Mouse (Mus musculus) megakaryocyte, embryonic 14.5 days (primary cell): ENCODE data around the gene Calr3.

ENCODE experiments used
- FLI1 ChIP-seq: IDR thresholded peaks from 2 replicates; pipeline ENCODE4 v1.6.1; 2012; ENCODE audit warnings: low read length, inconsistent platforms, mixed read lengths
- GATA1 ChIP-seq: IDR thresholded peaks from 3 replicates; pipeline ENCODE4 v1.6.1; 2012; ENCODE audit warnings: mixed read lengths, low read length, inconsistent platforms, borderline replicate concordance

DNA sequence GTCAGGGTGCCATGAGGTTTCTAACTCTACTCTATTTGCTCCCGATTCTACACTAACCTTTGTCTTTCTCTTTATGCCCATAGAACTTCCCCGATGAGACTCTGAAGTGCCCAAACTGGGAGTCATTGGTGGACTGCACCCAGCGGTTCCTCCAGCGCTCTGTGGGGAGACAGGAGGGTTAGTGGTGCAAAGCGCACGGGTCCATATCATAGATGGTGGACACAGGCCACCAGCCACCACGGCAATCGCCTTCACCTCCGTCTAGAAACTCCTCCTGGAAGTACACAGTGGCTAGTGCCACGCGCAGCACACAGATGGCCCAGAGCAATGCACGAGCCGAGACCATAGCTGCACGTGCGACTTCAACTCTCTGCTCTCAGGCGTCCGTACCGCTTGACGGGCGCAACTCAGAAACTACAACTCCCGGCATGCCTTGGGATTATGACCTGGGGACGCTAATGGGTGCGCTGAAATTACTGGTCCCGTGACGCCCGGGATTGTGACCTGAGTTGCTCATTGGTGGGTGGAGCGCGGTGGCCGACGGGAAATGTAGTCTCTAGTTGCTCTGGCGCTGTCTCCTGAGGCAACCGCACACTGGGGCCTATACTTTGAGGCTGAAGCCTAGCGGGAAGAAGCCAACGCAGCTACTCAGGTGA lies at the start of gene Calr3, which contains the start of gene 1700030K09Rik:
- no peak for TF ChIP-seq GATA1
- no peak for TF ChIP-seq FLI1
